Comparison of ENCODE assay signal across 12 mouse cellular contexts in the genomic region with DNA sequence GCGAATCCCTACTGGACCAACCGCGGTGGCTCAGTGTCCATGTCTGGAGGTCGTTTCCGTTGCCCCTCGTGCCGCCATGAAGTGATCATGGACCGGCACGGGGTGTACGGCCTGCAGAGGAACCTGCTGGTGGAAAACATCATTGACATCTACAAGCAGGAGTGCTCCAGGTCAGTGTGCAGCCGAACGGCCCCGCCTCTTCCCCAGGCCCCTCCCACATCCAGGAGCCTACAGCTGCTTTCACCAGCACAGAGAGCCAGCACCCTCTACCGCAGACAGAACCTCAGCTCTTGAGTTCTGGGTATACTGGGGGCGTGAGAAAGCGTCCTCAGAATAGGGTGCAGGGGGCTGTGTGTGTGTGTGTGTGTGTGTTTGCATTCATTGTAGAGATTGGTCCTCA. TPM values are rescaled to one million over a fixed set of nuclear protein-coding genes. Genes with fewer than 3 reads are reported as not detected.
DNase-seq lines count a peak whose midpoint lies in the region; ATAC-seq and TF ChIP-seq lines count a peak whose summit lies in the region.
"Had no signal": no experiment of that assay in that cellular context is flagged by ENCODE, and none has a peak within 500 bp of the region (broad histone marks: within the 10 kb centered on the region; RNA-seq: fewer than 3 reads in every experiment).

No protein-coding gene starts in this region.

- peak; percentile 93 for DNase-seq in heart, adult 11 months
- DNase-seq in heart, adult 8-10 months (ENCODE audit: low spot score) = no peak
- peak; percentile 77 for DNase-seq in ES-CJ7 (ENCODE audit: low read depth, low spot score)
- peak; percentile 51 for DNase-seq in liver, postnatal 0 days
- DNase-seq in hindbrain, embryonic 10.5 days (ENCODE audit: low spot score) = no peak
- no peak for DNase-seq in cerebellum, adult 9-11 months
- no peak for DNase-seq in cerebellum, adult 2 months
- DNase-seq: B cell, adult 2 months had no signal

- H3K4me3 ChIP-seq in heart, embryonic 15.5 days = peak overlapping the region; percentile 58
- H3K4me3 ChIP-seq in liver, postnatal 0 days (ENCODE audit: low read depth, low read length) = no peak overlapping the region
- no peak overlapping the region for H3K4me3 ChIP-seq in hindbrain, embryonic 10.5 days
- no peak overlapping the region for H3K4me3 ChIP-seq in cerebellum, adult 2 months (replicated peaks; ENCODE audit: insufficient read depth, low read depth, low read length)
- H3K4me3 ChIP-seq: midbrain, embryonic 15.5 days had no signal

- ATAC-seq in heart, embryonic 15.5 days (replicated peaks; ENCODE audit: insufficient number of reproducible peaks, insufficient read depth, low FRiP score, low read depth) = peak; percentile 45; the same call in 1 of the 2 replicates
- no peak for ATAC-seq in liver, postnatal 0 days
- ATAC-seq: activated CD4-positive, CD25-positive, alpha-beta regulatory T cell, adult 4 months; midbrain, embryonic 15.5 days had no signal

- H3K4me1 ChIP-seq in heart, embryonic 15.5 days (replicated peaks) = peaks cover 40% of the 10 kb centered on the region
- no peaks in the 10 kb centered on the region for H3K4me1 ChIP-seq in liver, postnatal 0 days (ENCODE audit: insufficient read depth)
- peaks cover 19% of the 10 kb centered on the region for H3K4me1 ChIP-seq in hindbrain, embryonic 10.5 days (replicated peaks)
- no peaks in the 10 kb centered on the region for H3K4me1 ChIP-seq in cerebellum, adult 2 months (ENCODE audit: control insufficient read depth, insufficient read depth, low read length)
- H3K4me1 ChIP-seq: midbrain, embryonic 15.5 days had no signal

- H3K27me3 ChIP-seq in heart, embryonic 15.5 days = no peaks in the 10 kb centered on the region
- H3K27me3 ChIP-seq in liver, postnatal 0 days (ENCODE audit: insufficient read depth, low read length) = 0 out of 2 replicates have a peak, but pooled peaks cover 3% of the 10 kb centered on the region
- no peaks in the 10 kb centered on the region for H3K27me3 ChIP-seq in hindbrain, embryonic 10.5 days (ENCODE audit: insufficient read depth, poor library complexity, severe bottlenecking)
- no peaks in the 10 kb centered on the region; the same call in 1 of the 2 replicates for H3K27me3 ChIP-seq in cerebellum, adult 2 months (ENCODE audit: control insufficient read depth, insufficient read depth, low read length)
- H3K27me3 ChIP-seq: limb, embryonic 15.5 days; midbrain, embryonic 15.5 days had no signal

- no peak for TF ChIP-seq POLR2A in cerebellum, adult 2 months (IDR thresholded peaks at IDR 0.05; ENCODE audit: borderline replicate concordance, insufficient read depth, low read length)

- H3K36me3 ChIP-seq in heart, embryonic 15.5 days = peaks cover 15% of the 10 kb centered on the region
- no peaks in the 10 kb centered on the region for H3K36me3 ChIP-seq in liver, postnatal 0 days (replicated peaks; ENCODE audit: insufficient read depth, low read length)
- H3K36me3 ChIP-seq in hindbrain, embryonic 10.5 days = no peaks in the 10 kb centered on the region
- H3K36me3 ChIP-seq: limb, embryonic 15.5 days; midbrain, embryonic 15.5 days had no signal

- no peak for TF ChIP-seq EP300 in liver, postnatal 0 days (IDR thresholded peaks at IDR 0.05; ENCODE audit: low read depth)

- WGBS in heart, embryonic 15.5 days = 34% methylated on average over 16 of the region's 16 CpGs
- 48% methylated on average over 16 of the region's 16 CpGs for WGBS in liver, postnatal 0 days (ENCODE audit: insufficient replicate concordance)
- 55% methylated on average over 16 of the region's 16 CpGs for WGBS in hindbrain, embryonic 10.5 days
- 59% methylated on average over 16 of the region's 16 CpGs for WGBS in cerebellum, adult 2 months

- TF ChIP-seq CTCF in liver, postnatal 0 days (IDR thresholded peaks at IDR 0.05; ENCODE audit: low read depth) = 0 out of 2 replicates have a peak, but pooled peaks have one; percentile 5
- TF ChIP-seq CTCF in cerebellum, adult 2 months (IDR thresholded peaks at IDR 0.05; ENCODE audit: borderline replicate concordance, insufficient read depth, low read depth, low read length) = no peak

- peak overlapping the region; percentile 65 for H3K9ac ChIP-seq in heart, embryonic 15.5 days
- H3K9ac ChIP-seq in liver, postnatal 0 days (replicated peaks) = no peak overlapping the region
- H3K9ac ChIP-seq: limb, embryonic 15.5 days; midbrain, embryonic 15.5 days had no signal

- H3K27ac ChIP-seq in heart, embryonic 15.5 days = peak overlapping the region; percentile 97
- no peak overlapping the region for H3K27ac ChIP-seq in liver, postnatal 0 days (ENCODE audit: low read depth)
- no peak overlapping the region for H3K27ac ChIP-seq in hindbrain, embryonic 10.5 days
- H3K27ac ChIP-seq in cerebellum, adult 2 months (ENCODE audit: insufficient read depth, low read length) = no peak overlapping the region
- H3K27ac ChIP-seq: limb, embryonic 15.5 days; midbrain, embryonic 15.5 days had no signal

- H3K9me3 ChIP-seq in heart, embryonic 15.5 days (replicated peaks) = no peaks in the 10 kb centered on the region
- no peaks in the 10 kb centered on the region for H3K9me3 ChIP-seq in liver, postnatal 0 days (ENCODE audit: low read length)
- H3K9me3 ChIP-seq in hindbrain, embryonic 10.5 days = peaks cover 6% of the 10 kb centered on the region; the same call in 1 of the 2 replicates
- H3K9me3 ChIP-seq: limb, embryonic 15.5 days; midbrain, embryonic 15.5 days had no signal

- peak overlapping the region; percentile 60 for H3K4me2 ChIP-seq in heart, embryonic 15.5 days
- no peak overlapping the region for H3K4me2 ChIP-seq in liver, postnatal 0 days (ENCODE audit: low read depth, low read length)
- H3K4me2 ChIP-seq: limb, embryonic 15.5 days; midbrain, embryonic 15.5 days had no signal

RNA-seq across cellular contexts. Expression of a gene that starts 1.5 kb away (rescaled TPM):
- total RNA-seq in heart, adult 8-10 months (2022) = 100 to 1,000 TPM; 164 to 261 (median 195) TPM
- 137 and 156 TPM in 2 replicates for polyA plus RNA-seq in heart, embryonic 15.5 days (2015; fragmentation: Nextera tagmentation; extraction: Ambion mirVana)
- 0.34 and 0.69 TPM in 2 replicates for polyA plus RNA-seq in liver, postnatal 0 days (2015; fragmentation: Nextera tagmentation; extraction: Ambion mirVana)
- 0.51 and 0.56 TPM in 2 replicates for polyA plus RNA-seq in hindbrain, embryonic 10.5 days (2016; fragmentation: Nextera tagmentation; extraction: Ambion mirVana)
- 0.07 and 0.24 TPM in 2 replicates for polyA plus RNA-seq in cerebellum, adult 2 months (2012; rRNA removed)
- polyA plus RNA-seq: activated CD4-positive, CD25-positive, alpha-beta regulatory T cell, adult 4 months had no signal

RNA-seq across cellular contexts. Expression of a gene that starts 26.6 kb away (rescaled TPM):
- under 1 TPM; 0.32 to 0.94 (median 0.55) TPM for total RNA-seq in heart, adult 8-10 months (2022)
- polyA plus RNA-seq in heart, embryonic 15.5 days (2015; fragmentation: Nextera tagmentation; extraction: Ambion mirVana) = 0.18 and 0.21 TPM in 2 replicates
- not detected in 2 replicates for polyA plus RNA-seq in liver, postnatal 0 days (2015; fragmentation: Nextera tagmentation; extraction: Ambion mirVana)
- 0.10 TPM in 1 of 2 replicates, not detected in the other for polyA plus RNA-seq in hindbrain, embryonic 10.5 days (2016; fragmentation: Nextera tagmentation; extraction: Ambion mirVana)
- 0.13 and 0.20 TPM in 2 replicates for polyA plus RNA-seq in cerebellum, adult 2 months (2012; rRNA removed)

RNA-seq across cellular contexts. Expression of a gene that starts 28.7 kb away (rescaled TPM):
- total RNA-seq in heart, adult 8-10 months (2022) = 1 to 10 TPM; 6.2 to 7.6 (median 6.7) TPM
- polyA plus RNA-seq in heart, embryonic 15.5 days (2015; fragmentation: Nextera tagmentation; extraction: Ambion mirVana) = 11.3 and 14.3 TPM in 2 replicates
- polyA plus RNA-seq in liver, postnatal 0 days (2015; fragmentation: Nextera tagmentation; extraction: Ambion mirVana) = 5.9 and 7.2 TPM in 2 replicates
- polyA plus RNA-seq in hindbrain, embryonic 10.5 days (2016; fragmentation: Nextera tagmentation; extraction: Ambion mirVana) = 18.1 and 18.8 TPM in 2 replicates
- polyA plus RNA-seq in cerebellum, adult 2 months (2012; rRNA removed) = 8.9 and 9.6 TPM in 2 replicates

Comparison
In these comparisons a context has a peak if more than half of its experiments do, and no peak if none do; other contexts are left out.
1. DNase-seq: peak in heart, adult 11 months (single experiment), ES-CJ7 (single experiment) and liver, postnatal 0 days (single experiment); none in heart, adult 8-10 months (single experiment), hindbrain, embryonic 10.5 days (single experiment), cerebellum, adult 9-11 months (single experiment) and cerebellum, adult 2 months (0 of 2).
2. RNA of a gene that starts 1.5 kb away (polyA plus RNA-seq): 137 to 156 TPM in heart, embryonic 15.5 days; 0.51 to 0.56 TPM in hindbrain, embryonic 10.5 days, 0.34 to 0.69 TPM in liver, postnatal 0 days and 0.07 to 0.24 TPM in cerebellum, adult 2 months; every median in the first group is over 10 times any median in the second.